Mouse (Mus musculus) cerebellum, adult 9-10 months (tissue): ENCODE data around the gene Zfp292.
"Not testable (repeated sequence)": the region's sequence is repeated elsewhere in the genome, so short reads cannot be mapped to it uniquely, and the experiment has no call there.

Experiments used
- DNase-seq: peaks from one replicate; pipeline ENCODE4 v3.0.0; 2022

The Zfp292 gene

DNA sequence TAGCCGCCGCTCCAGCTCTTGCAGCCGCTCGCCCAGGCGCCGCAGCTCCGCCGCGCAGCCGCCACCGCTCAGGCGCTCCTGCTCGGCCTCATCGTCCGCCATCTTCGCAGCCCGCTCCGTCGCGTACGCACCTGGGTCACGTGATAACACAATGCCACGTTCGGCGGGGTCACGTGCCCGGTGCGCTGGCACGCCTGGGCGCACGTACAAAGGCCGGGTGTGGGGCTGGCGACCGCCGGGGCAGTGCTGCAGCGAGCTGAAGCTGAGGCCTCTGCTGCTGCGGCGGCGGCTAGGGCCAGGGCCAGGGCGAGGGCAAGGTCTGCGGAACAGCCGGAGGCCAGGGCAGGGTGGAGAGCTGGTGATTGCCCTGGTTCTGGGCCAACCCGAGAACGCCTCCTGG is at the start of gene Zfp292:
Gene Zfp292 (minus strand): TSS at position 143 of the 400 bp plus-strand sequence.
- peak; percentile 96 for DNase-seq

DNA sequence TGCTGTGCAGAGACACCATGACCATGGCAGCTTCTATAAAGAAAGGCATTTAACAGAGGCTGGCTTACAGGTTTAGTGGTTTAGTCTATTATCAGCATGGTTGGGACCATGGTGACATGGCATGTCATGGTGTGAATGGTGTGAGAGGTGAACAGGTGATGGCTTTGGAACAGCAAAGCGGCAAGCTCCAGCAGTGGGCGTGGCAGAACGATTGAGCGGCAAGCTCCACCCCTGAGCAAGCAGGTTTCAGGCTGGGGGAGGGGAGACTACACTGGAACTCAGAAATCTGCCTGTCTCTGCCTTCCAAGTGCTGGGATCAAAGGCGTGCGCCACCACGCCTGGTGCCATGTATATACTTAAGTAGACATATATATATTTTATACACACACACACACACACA is 45.6 kb upstream of the Zfp292 start:
- DNase-seq, result not testable (repeated sequence)

- DNase-seq, result peak; percentile 67
Observed at GRCm38 (mm10) chr4:34922177-34922870, 39.6 kb upstream of the Zfp292 start.

DNA sequence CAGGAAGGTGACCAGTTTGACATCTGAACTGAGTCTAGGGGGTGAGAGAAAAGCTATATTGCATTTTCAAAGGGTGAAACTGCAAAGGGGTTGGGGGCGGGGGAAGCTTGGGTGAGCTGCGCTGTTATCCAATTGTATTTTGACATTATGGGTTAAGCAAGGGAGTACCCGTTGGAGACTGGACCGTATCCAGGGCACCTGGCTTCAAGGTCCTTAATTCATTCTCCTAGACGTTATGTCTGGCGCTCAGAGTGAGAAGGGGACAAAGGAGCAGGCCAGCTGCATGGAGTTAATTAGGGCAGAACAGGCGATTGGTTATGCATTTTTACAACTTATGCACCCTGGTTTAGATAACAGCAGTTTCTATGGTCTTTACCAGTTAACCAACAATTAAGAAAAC is 34.6 kb upstream of the Zfp292 start:
- no peak for DNase-seq

DNA sequence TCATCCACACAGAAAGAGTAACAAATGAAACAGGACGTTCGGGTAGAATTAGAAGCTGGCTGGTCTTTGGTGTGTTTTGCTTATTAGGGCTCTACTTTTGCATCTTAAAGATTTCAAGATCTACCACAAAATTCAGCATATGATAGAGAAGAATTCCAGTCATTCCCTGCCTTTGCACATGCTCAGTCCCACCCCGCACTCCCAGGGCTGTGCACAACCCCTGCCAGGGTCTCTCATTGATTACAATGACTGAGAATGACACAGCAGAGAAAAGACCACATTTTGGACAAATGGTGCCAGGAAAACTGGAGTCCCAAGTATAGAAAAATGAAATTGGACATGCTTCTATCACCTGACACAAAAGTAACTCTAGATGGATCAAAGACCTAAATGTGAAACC is 29.4 kb upstream of the Zfp292 start:
- no peak for DNase-seq

- DNase-seq, result no peak
Observed at GRCm38 (mm10) chr4:34911401-34911800, 28.6 kb upstream of the Zfp292 start.

GRCm38 (mm10) chr4:34908127-34908526 is 25.4 kb upstream of the Zfp292 start:
- DNase-seq, result no peak

GRCm38 (mm10) chr4:34907026-34907425 is 24.3 kb upstream of the Zfp292 start:
- no peak for DNase-seq

GRCm38 (mm10) chr4:34906151-34906550 is 23.4 kb upstream of the Zfp292 start:
- no peak for DNase-seq

- no peak for DNase-seq
Observed at GRCm38 (mm10) chr4:34905396-34905795, 22.6 kb upstream of the Zfp292 start.

- not testable (repeated sequence) for DNase-seq
Observed at GRCm38 (mm10) chr4:34901582-34901981, 18.8 kb upstream of the Zfp292 start.

- no peak for DNase-seq
Observed at GRCm38 (mm10) chr4:34901166-34901565, 18.4 kb upstream of the Zfp292 start.

DNA sequence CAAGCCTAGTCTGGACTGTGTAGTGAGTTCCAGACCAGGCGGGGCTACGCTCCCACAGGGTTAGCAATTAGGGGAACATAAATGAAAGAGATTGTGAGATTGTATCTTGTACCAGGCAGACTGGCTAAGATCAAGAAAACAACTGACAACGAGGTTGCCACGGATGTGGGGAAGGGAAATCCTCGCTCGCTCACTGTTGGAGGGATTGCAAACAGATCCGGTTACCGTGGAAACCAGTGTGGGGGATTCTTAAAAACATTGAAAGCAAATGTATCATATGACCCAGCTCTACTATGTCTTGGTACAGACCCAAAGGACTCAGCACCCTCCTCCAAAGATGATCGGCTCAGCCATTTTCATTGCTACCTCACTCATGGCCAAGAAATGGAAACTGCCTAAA is 17.4 kb upstream of the Zfp292 start:
- no peak for DNase-seq

- no peak for DNase-seq
Observed at GRCm38 (mm10) chr4:34899322-34899721, 16.6 kb upstream of the Zfp292 start.

GRCm38 (mm10) chr4:34898497-34898896 is 15.7 kb upstream of the Zfp292 start:
- DNase-seq, result no peak

- DNase-seq, result no peak
Observed at GRCm38 (mm10) chr4:34893479-34893878, 10.7 kb upstream of the Zfp292 start, which contains the start of gene Cga. Gene Cga, plus strand, starts transcription at chr4:34893779.

GRCm38 (mm10) chr4:34889812-34890185 is 7.0 kb upstream of the Zfp292 start:
- no peak for DNase-seq

- DNase-seq, result no peak
Observed at GRCm38 (mm10) chr4:34889101-34889811, 6.5 kb upstream of the Zfp292 start.

DNA sequence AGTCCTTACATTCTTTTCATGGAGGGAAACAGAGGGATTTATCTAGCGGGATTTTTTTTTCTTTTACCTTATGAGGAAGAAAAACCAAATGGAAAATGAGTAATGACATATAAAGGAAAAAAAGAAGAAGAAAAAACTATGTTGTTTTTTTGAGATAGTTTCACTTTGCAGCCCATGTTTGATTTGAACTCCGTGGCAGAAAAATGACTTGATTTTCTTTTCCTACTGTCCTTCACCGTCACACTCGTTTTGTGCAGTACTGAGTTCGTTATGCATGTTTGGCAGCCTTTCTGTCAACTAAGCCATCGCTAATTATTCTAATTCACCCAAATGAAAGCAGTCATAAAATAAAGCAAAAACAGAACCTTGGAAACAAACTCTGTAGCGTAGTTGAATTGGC is 4.5 kb upstream of the Zfp292 start:
- no peak for DNase-seq

- peak; percentile 69 for DNase-seq
Observed at GRCm38 (mm10) chr4:34886490-34887111, 3.8 kb upstream of the Zfp292 start.

DNA sequence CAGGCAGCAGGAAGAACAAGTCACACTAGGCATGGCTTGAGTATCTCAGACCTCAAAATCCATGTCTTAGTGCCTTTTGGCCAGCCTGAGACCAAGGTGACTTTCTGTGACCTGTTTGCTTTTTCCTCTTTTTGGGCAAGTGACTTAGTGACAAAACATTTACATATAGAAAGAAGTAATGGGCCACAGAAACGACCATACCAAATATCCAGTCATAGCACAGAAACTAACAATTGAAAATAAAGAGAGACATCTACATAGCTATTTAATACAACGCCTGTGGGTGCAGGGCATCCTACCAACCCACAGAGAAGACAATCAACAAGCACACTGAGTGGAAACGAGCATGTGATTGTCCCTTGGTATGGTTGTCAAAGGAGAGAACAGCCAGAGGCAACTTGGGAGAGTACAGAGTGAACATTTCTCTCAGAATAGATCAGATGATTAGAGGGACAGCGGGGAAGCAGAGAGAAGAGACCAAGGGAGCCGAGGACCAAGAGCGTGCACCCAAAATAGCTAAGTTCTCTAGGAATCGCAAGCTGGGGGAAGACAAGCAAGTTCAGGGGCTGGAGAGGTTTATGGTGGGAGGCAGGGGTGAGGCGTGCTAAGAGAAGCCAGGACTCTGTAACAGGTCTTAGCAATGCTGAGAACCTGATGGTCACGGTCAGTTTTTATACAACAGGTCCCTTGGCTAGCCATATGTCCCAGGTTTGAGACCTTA is 3.0 kb upstream of the Zfp292 start:
- no peak for DNase-seq

DNA sequence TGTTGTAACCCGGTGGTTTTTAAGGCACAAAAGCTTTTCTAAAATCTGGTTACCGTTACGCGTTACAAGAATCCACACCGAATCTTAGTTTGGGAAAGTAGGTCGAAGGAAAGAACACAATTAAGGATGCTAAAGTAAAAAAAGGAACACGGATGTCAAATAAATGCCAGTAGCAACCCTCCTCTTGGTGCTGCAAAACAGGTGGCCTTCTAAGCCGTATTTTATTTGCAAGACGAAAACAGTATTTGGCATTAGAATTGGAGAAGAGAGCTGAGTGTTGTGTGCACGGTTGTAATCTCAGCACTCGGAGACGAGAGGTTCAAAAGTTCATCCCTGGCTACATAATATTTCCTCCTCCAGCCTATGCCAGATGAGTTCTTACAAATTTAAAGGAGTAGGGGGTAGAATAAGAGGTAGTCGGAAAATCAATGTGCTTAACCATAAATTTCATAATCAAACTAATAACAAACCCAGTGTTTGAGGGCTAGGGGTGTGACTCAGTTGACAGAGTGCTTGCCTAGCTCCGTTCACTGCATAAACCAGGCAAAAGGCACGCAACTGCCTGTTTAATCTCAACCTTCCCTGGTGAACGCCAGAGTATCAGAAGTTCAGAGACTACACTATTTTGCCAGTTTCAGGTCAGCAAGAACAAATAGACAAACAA is 738 bp upstream of the Zfp292 start:
- no peak for DNase-seq

DNA sequence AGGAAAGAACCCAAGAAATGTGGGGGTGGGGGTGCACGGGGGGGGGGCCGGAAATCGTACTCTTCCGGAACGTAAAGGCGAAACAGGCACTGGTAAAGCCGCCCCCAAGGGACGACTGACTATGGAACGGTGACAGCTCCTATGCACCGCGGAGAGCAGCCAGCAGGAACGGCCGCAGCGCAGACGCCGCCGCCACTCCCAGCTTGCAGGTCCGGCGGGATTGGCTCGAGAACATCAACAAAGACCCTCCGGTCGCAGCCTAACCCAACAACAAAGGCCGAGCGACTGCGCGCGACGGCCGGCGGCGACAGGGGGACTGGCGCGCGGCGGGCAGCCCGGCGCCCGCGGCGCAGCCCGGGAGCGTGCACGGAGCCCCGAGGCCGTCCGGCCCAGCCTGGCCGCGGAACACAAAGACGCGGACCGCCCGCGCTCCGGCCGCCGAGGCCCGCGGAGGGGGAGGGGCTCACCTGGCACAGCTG is 430 bp downstream of the Zfp292 start:
- peak; percentile 63 for DNase-seq
